Mouse (Mus musculus): ENCODE data around the gene Gm45713. TPM values are rescaled to one million over a fixed set of nuclear protein-coding genes. Genes with fewer than 3 reads are reported as not detected.

Gene Gm45713
- polyA plus RNA-seq, 1 experiment = 0.06 TPM

DNA sequence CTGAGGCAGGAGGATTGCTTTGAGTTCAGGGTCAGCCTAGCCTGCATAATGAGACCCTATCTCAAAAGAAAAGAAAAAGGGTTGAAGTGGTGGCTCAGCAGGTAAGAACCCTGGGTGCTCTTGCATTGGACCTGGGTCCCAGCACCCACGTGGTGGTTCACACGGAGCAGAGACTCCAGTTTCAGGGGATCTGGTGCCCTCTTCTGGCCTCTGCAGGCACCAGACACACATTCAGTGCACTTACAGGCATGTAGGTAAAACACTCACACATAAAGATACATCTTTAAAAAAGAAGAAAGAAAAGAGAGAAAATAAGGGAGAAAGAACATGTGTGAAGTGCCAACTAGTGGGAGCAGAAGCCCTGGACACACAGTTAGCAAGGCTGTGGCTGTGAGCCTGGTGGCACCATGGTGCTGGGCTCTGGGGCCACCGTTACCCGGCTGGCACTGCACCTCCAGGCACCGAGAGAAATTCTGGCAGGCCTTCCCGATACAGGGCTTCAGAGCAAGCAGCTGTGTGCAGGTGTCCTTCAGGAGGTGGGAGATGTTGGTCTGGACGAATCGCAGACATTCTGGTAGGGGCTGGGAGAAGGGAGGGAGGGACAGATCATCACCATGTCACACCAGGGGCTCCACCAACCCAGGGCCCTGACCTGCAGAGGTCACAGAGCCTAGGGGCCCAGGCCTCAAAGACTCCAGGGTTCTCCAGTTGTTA is 2.4 kb downstream of the Gm45713 start:
- Histone ChIP-seq H3K4me3 (ENCODE audit: control insufficient read depth, low read depth, low read length) (no peak overlapping the region), H3K36me3 (ENCODE audit: control insufficient read depth, insufficient read depth, low read length) (no peaks in the 10 kb centered on the region), H3K4me1 (ENCODE audit: control insufficient read depth, insufficient read depth, low read length) (peaks cover 15% of the 10 kb centered on the region), H3K27me3 (ENCODE audit: control insufficient read depth, insufficient read depth, low read length) (no peaks in the 10 kb centered on the region), H3K27ac (ENCODE audit: control insufficient read depth, insufficient read depth, low read depth, low read length) (no peak overlapping the region)
- TF ChIP-seq POLR2A (IDR thresholded peaks at IDR 0.05; ENCODE audit: control insufficient read depth, low read depth, low read length) = no peak

DNA sequence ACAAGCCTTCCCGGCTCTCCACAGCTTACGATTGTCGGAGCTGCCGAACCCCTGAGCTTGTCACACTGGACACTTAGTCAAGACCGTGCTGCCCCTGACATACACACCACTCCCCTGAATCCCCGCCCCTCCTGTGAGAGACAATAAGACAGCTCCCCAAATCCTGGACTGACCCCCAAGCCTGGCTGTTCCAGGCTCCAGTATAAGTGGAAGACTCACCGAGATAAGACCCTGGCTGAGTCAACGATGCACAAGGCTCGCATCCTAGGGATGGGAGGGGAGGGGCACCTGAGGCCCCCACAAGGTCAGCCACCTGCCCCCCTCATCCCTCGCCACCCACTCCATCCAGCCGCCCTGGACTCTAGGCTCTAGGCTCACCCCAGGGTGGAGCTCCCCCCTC is 4.2 kb downstream of the Gm45713 start:
- Histone ChIP-seq H3K4me3 (ENCODE audit: control insufficient read depth, low read depth, low read length) (no peak overlapping the region), H3K27me3 (ENCODE audit: control insufficient read depth, insufficient read depth, low read length) (no peaks in the 10 kb centered on the region), H3K27ac (ENCODE audit: control insufficient read depth, insufficient read depth, low read depth, low read length) (no peak overlapping the region), H3K36me3 (ENCODE audit: control insufficient read depth, insufficient read depth, low read length) (no peaks in the 10 kb centered on the region), H3K4me1 (ENCODE audit: control insufficient read depth, insufficient read depth, low read length) (peaks cover 20% of the 10 kb centered on the region)
- TF ChIP-seq CTCF (IDR thresholded peaks at IDR 0.05; ENCODE audit: control insufficient read depth, insufficient read depth, insufficient replicate concordance, low read depth, low read length) = no peak
- no peak for TF ChIP-seq POLR2A (IDR thresholded peaks at IDR 0.05; ENCODE audit: control insufficient read depth, low read depth, low read length)

DNA sequence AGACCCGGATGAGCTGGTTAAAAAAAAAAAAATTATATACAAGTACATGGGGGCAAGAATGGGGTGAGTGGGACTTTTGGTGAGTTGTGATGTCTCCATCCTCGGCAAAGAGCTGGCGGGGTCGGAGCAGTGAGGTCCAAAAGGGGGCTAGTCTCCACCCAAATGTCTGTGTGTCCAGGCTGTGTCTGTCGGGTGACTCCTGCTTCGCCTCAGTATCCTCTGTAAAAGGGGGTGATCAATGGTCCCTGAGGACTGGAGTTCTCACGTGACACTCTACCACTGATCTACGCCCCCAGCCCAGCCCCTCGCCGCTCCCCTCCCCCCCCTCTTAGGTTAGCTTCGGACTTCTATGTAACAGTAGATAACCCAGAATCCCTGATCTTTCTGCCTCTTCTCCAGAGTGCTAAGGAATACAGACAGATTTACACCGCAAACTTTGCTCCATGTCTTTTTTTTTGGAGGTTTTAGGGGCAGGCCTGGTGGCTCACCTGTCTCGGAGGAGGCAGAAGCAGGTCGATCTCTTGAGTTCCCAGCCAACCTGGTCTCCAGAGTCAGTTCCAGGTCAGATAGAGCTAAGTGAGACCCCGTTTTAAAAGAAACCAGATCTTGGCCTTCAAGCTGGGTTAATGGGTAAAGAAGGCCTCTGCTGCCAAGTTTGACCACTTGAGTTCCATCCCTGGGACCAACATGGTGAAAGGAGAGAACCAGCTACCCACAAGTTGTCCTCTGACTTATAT is 6.1 kb downstream of the Gm45713 start:
- TF ChIP-seq POLR2A (IDR thresholded peaks at IDR 0.05; ENCODE audit: control insufficient read depth, low read depth, low read length) (no peak), CTCF (IDR thresholded peaks at IDR 0.05; ENCODE audit: control insufficient read depth, insufficient read depth, insufficient replicate concordance, low read depth, low read length) (no peak)
- H3K4me1 ChIP-seq (ENCODE audit: control insufficient read depth, insufficient read depth, low read length) = peaks cover 20% of the 10 kb centered on the region
- peak overlapping the region; percentile 95 for H3K27ac ChIP-seq (ENCODE audit: control insufficient read depth, insufficient read depth, low read depth, low read length)
- H3K4me3 ChIP-seq (ENCODE audit: control insufficient read depth, low read depth, low read length) = peak overlapping the region; percentile 89
- H3K36me3 ChIP-seq (ENCODE audit: control insufficient read depth, insufficient read depth, low read length) = no peaks in the 10 kb centered on the region
- no peaks in the 10 kb centered on the region for H3K27me3 ChIP-seq (ENCODE audit: control insufficient read depth, insufficient read depth, low read length)

DNA sequence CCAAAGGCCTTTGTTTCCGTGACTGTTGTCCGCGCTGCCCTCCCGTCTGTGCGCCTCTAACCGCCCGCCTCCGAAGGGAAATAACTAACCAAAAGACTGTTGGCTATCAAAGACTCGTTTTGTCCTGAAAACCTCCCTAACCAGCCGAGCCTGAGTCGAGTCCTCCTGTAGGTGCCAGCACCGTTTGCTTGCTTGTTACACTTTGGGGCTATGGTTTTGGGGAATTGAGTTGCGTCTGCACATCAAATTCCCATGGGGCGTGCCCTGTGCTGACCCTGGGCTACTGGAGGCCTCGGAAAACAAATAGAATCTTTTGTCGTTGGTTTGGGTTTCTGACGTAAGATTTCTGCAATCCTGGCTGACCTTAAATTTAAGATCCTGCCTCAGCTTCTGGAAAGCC is 6.7 kb downstream of the Gm45713 start:
- peak overlapping the region; percentile 89 for H3K4me3 ChIP-seq (ENCODE audit: control insufficient read depth, low read depth, low read length)
- H3K4me1 ChIP-seq (ENCODE audit: control insufficient read depth, insufficient read depth, low read length) = peaks cover 14% of the 10 kb centered on the region
- H3K27me3 ChIP-seq (ENCODE audit: control insufficient read depth, insufficient read depth, low read length) = no peaks in the 10 kb centered on the region
- TF ChIP-seq POLR2A (IDR thresholded peaks at IDR 0.05; ENCODE audit: control insufficient read depth, low read depth, low read length) (no peak; the same call in 1 of the 2 replicates), CTCF (IDR thresholded peaks at IDR 0.05; ENCODE audit: control insufficient read depth, insufficient read depth, insufficient replicate concordance, low read depth, low read length) (no peak)
- no peaks in the 10 kb centered on the region for H3K36me3 ChIP-seq (ENCODE audit: control insufficient read depth, insufficient read depth, low read length)
- H3K27ac ChIP-seq (ENCODE audit: control insufficient read depth, insufficient read depth, low read depth, low read length) = peak overlapping the region; percentile 95

DNA sequence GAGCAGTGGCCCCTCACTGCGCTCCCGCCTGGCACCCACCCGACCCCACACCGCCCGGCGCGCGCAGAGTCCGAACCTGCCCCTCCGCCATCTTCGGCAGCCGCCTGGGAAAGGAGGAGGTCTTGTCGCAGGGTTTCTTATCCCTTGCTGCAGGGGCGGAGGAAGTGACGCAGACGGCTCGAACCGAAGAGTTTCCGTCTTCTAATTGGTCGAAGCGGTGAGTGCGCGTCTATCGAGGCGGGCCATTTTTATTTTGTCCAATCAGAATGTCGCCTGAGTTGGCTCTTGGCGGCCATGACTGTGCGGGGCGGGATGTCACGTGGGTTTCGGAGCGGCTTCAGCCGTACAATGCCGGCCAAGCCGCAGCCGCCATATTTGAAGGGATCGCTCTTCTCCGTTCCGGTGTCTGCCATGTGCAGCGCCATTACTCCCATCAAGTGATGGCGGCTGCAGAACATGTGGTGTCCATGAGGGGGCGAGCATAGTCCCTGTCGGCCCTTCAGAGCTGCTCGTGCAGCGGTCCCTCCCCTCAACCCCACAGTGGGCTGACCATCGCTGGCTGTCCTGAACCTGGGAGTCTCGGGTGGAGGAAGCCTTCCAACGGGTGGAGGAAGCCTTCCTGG is 7.3 kb downstream of the Gm45713 start, which contains the start of gene Rpl13a:
TSS of gene Rpl13a (minus strand) at position 138 of the 623 bp plus-strand sequence.
- Histone ChIP-seq H3K36me3 (ENCODE audit: control insufficient read depth, insufficient read depth, low read length) (no peaks in the 10 kb centered on the region), H3K4me1 (ENCODE audit: control insufficient read depth, insufficient read depth, low read length) (peaks cover 12% of the 10 kb centered on the region), H3K4me3 (ENCODE audit: control insufficient read depth, low read depth, low read length) (peak within 1 kb of the TSS; percentile 89), H3K27me3 (ENCODE audit: control insufficient read depth, insufficient read depth, low read length) (no peaks in the 10 kb centered on the region), H3K27ac (ENCODE audit: control insufficient read depth, insufficient read depth, low read depth, low read length) (peak within 1 kb of the TSS; percentile 96)
- TF ChIP-seq POLR2A (IDR thresholded peaks at IDR 0.05; ENCODE audit: control insufficient read depth, low read depth, low read length) (peak; percentile 94), CTCF (IDR thresholded peaks at IDR 0.05; ENCODE audit: control insufficient read depth, insufficient read depth, insufficient replicate concordance, low read depth, low read length) (peak; percentile 66; the same call in 1 of the 2 replicates)

DNA sequence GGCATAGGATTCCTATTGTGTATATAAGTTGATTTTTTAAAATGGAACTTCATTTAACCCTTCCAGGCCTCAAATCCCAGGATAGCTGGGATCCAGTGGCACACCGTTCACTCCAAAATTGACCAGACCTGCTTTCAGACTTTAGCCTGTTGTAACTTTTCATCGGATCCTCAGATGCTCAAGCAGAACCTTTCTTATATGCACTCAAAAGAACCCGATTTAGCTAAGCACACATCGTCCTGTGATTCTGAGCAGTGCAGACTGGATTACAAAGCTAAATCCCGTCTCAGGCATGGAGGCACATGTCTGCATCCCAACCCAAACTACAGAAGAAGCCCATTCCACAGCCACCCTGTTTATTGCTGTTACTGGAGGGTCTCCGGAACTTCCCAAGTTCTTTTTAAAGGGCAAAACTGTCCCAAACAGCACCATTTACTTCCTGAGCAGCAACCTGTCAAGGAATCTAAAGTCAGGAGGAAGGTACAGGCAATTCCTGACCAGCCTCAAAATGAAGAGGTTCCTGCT is 8.3 kb downstream of the Gm45713 start:
- peak overlapping the region; percentile 96 for H3K27ac ChIP-seq (ENCODE audit: control insufficient read depth, insufficient read depth, low read depth, low read length)
- TF ChIP-seq POLR2A (IDR thresholded peaks at IDR 0.05; ENCODE audit: control insufficient read depth, low read depth, low read length) (no peak), CTCF (IDR thresholded peaks at IDR 0.05; ENCODE audit: control insufficient read depth, insufficient read depth, insufficient replicate concordance, low read depth, low read length) (no peak)
- H3K4me3 ChIP-seq (ENCODE audit: control insufficient read depth, low read depth, low read length) = peak overlapping the region; percentile 89
- H3K36me3 ChIP-seq (ENCODE audit: control insufficient read depth, insufficient read depth, low read length) = no peaks in the 10 kb centered on the region
- H3K27me3 ChIP-seq (ENCODE audit: control insufficient read depth, insufficient read depth, low read length) = no peaks in the 10 kb centered on the region
- peaks cover 20% of the 10 kb centered on the region for H3K4me1 ChIP-seq (ENCODE audit: control insufficient read depth, insufficient read depth, low read length)

Data from testis, adult 2 months (tissue).